Mouse (Mus musculus): ENCODE results near the gene Sh3bp5.
A peak's percentile ranks its signal among the peaks of the same experiment; 100 is the strongest.

The Sh3bp5 gene

GRCm38 (mm10) chr14:31392300-31392699 is 43.6 kb downstream of the Sh3bp5 start:
- no peak for DNase-seq

GRCm38 (mm10) chr14:31389421-31390147 is 46.3 kb downstream of the Sh3bp5 start:
- DNase-seq = peak; percentile 2

- no peak for DNase-seq
Observed at GRCm38 (mm10) chr14:31388086-31388872, 47.6 kb downstream of the Sh3bp5 start.

- no peak for DNase-seq
Observed at GRCm38 (mm10) chr14:31387301-31387981, 48.4 kb downstream of the Sh3bp5 start.

- DNase-seq = peak; percentile 75
Observed at GRCm38 (mm10) chr14:31385977-31386697, 49.7 kb downstream of the Sh3bp5 start.

GRCm38 (mm10) chr14:31385406-31385805 is 50.5 kb downstream of the Sh3bp5 start:
- no peak for DNase-seq

- DNase-seq = no peak
Observed at GRCm38 (mm10) chr14:31384366-31385323, 51.2 kb downstream of the Sh3bp5 start.

GRCm38 (mm10) chr14:31383470-31384050 is 52.3 kb downstream of the Sh3bp5 start:
- no peak for DNase-seq

GRCm38 (mm10) chr14:31382276-31382675 is 53.6 kb downstream of the Sh3bp5 start:
- no peak for DNase-seq

- no peak for DNase-seq
Observed at GRCm38 (mm10) chr14:31376331-31376730, 59.5 kb downstream of the Sh3bp5 start.

GRCm38 (mm10) chr14:31374390-31374789 is 61.5 kb downstream of the Sh3bp5 start:
- no peak for DNase-seq

- DNase-seq = no peak
Observed at GRCm38 (mm10) chr14:31369377-31369776, 66.5 kb downstream of the Sh3bp5 start.

- DNase-seq = no peak
Observed at GRCm38 (mm10) chr14:31367951-31368350, 67.9 kb downstream of the Sh3bp5 start.

- peak; percentile 77 for DNase-seq
Observed at GRCm38 (mm10) chr14:31365350-31365749, 70.5 kb downstream of the Sh3bp5 start.

GRCm38 (mm10) chr14:31364589-31364988 is 71.3 kb downstream of the Sh3bp5 start:
- peak; percentile 63 for DNase-seq

- DNase-seq = no peak
Observed at GRCm38 (mm10) chr14:31362236-31362635, 73.6 kb downstream of the Sh3bp5 start.

GRCm38 (mm10) chr14:31345367-31345766 is 90.5 kb downstream of the Sh3bp5 start:
- DNase-seq = no peak

- DNase-seq = no peak
Observed at GRCm38 (mm10) chr14:31343241-31343640, 92.6 kb downstream of the Sh3bp5 start.

- no peak for DNase-seq
Observed at GRCm38 (mm10) chr14:31337947-31338346, 97.9 kb downstream of the Sh3bp5 start.

GRCm38 (mm10) chr14:31337406-31337805 is 98.5 kb downstream of the Sh3bp5 start:
- DNase-seq = no peak
